Mouse (Mus musculus) cortical plate, adult 2 months (tissue): ENCODE measurements around the gene Rreb1. TPM values are rescaled to one million over a fixed set of nuclear protein-coding genes. Genes with fewer than 3 reads are reported as not detected.
A peak's percentile ranks its signal among the peaks of the same experiment; 100 is the strongest.

Experiments
- H3K27ac ChIP-seq: fragments of 200-500 bp; 2 replicates; pipeline ENCODE4 v1.5.1; 2012; ENCODE audit warnings: low read length, control low read depth, inconsistent platforms; ENCODE audit not compliant: insufficient read depth
- H3K4me1 ChIP-seq: fragments of 200-500 bp; 2 replicates; pipeline ENCODE4 v1.6.1; 2011; ENCODE audit warnings: low read length; ENCODE audit not compliant: control insufficient read depth, insufficient read depth
- H3K4me3 ChIP-seq: fragments of 200-500 bp; 2 replicates; pipeline ENCODE4 v1.5.1; 2011; ENCODE audit warnings: mild to moderate bottlenecking, low read length, control low read depth; ENCODE audit not compliant: insufficient read depth
- CTCF ChIP-seq: fragments of 200-500 bp; IDR thresholded peaks from 2 replicates; pipeline ENCODE4 v1.5.1; 2011; ENCODE audit warnings: mild to moderate bottlenecking, control low read depth, low read length; ENCODE audit not compliant: insufficient read depth; ENCODE audit errors: extremely low read depth
- POLR2A ChIP-seq: fragments of 200-500 bp; IDR thresholded peaks from 2 replicates; pipeline ENCODE4 v1.6.1; 2011; ENCODE audit warnings: mild to moderate bottlenecking, low read length, control low read depth; ENCODE audit not compliant: insufficient read depth; ENCODE audit errors: extremely low read depth
- polyA plus RNA-seq: library from polyadenylated mRNA; depleted of rRNA; stranded (reverse); fragments of >200 nt; gene quantifications from 2 replicates; pipeline ENCODE4 v1.2.3, GENCODE M21; 2012

Gene Rreb1
- polyA plus RNA-seq, 1 experiment: 32.0 TPM

- H3K4me1 ChIP-seq: no peaks in the 10 kb centered on the region
- H3K27ac ChIP-seq: no peak overlapping the region
- TF ChIP-seq POLR2A (no peak), CTCF (no peak)
- peak overlapping the region; percentile 39 for H3K4me3 ChIP-seq
Measured at GRCm38 (mm10) chr13:37778594-37779231, 513 bp downstream of the Rreb1 start.

- H3K4me1 ChIP-seq: no peaks in the 10 kb centered on the region
- H3K4me3 ChIP-seq: peak overlapping the region; percentile 39; the same call in 1 of the 2 replicates
- H3K27ac ChIP-seq: no peak overlapping the region
- TF ChIP-seq POLR2A: no peak
- TF ChIP-seq CTCF: no peak
Measured at GRCm38 (mm10) chr13:37779251-37779667, 1.1 kb downstream of the Rreb1 start.

DNA sequence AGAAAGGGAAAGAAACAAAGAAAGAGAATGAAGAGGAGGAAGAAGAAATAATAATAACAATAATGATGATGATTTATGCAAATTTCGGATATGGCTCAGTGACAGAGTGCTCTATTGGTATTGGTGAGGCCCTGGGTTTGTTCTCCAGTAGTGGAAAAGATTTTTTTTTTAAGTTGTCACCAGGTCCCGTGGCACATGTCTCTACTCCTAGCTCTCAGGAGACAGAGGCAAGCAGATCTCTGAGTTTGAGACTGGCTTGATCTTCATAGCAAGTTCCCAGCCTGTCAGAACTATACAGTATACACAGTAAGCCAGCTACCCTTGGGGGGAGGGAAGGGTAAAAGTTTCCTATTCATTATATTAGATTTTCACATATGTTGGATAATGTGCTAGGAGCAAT, 3.4 kb downstream of the Rreb1 start:
- Histone ChIP-seq H3K27ac (no peak overlapping the region), H3K4me1 (no peaks in the 10 kb centered on the region), H3K4me3 (no peak overlapping the region)
- TF ChIP-seq POLR2A (no peak), CTCF (no peak)

DNA sequence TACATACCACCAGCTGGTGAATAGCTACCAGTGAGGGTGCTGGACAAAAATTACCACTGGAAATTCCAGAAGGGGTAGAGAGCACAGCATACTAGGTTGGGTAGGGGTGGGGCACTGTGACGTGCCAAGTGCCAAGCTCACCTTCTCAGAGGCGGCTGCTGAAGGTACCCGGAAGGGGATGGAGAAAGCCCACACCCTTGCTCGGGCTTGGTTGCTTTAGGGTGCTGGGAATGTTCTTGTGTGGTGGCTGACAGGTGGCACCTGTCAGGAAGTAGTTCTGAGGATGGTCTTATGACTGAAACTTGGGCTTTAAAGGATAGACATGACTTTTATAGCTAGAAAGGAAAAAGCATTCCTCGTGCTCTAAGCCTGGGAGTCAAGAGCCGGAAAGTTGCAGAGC, 3.9 kb downstream of the Rreb1 start:
- TF ChIP-seq CTCF (no peak), POLR2A (no peak)
- H3K4me1 ChIP-seq: no peaks in the 10 kb centered on the region

GRCm38 (mm10) chr13:37783676-37784075, 5.5 kb downstream of the Rreb1 start:
- Histone ChIP-seq H3K4me1 (no peaks in the 10 kb centered on the region), H3K27ac (no peak overlapping the region), H3K4me3 (no peak overlapping the region)
- no peak for TF ChIP-seq POLR2A
- no peak for TF ChIP-seq CTCF

More for the DNA sequence above, 3.9 kb downstream of the Rreb1 start:
- no peak overlapping the region for H3K4me3 ChIP-seq
- H3K27ac ChIP-seq: no peak overlapping the region

DNA sequence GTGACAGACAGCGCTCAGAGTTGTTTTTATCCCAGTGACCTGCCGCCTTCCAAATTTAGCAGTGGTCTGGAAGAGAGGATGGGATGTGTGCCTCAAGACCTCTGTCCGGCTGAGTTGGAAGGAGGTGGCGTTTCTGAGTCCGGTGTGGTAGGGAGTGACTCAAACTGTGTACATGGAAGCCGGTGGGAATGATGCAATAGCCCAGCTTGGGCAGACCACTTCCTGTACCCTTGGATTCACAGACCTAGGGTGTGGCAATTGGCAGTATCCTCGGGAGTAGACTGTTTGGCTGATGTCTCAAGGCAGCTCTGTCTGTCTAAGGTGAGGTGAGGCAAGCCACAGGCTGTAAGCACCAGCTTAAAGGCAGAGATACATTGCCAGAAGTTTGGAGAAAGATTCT, 6.0 kb downstream of the Rreb1 start:
- H3K27ac ChIP-seq: no peak overlapping the region
- no peaks in the 10 kb centered on the region for H3K4me1 ChIP-seq
- no peak for TF ChIP-seq POLR2A
- TF ChIP-seq CTCF: no peak
- H3K4me3 ChIP-seq: no peak overlapping the region

DNA sequence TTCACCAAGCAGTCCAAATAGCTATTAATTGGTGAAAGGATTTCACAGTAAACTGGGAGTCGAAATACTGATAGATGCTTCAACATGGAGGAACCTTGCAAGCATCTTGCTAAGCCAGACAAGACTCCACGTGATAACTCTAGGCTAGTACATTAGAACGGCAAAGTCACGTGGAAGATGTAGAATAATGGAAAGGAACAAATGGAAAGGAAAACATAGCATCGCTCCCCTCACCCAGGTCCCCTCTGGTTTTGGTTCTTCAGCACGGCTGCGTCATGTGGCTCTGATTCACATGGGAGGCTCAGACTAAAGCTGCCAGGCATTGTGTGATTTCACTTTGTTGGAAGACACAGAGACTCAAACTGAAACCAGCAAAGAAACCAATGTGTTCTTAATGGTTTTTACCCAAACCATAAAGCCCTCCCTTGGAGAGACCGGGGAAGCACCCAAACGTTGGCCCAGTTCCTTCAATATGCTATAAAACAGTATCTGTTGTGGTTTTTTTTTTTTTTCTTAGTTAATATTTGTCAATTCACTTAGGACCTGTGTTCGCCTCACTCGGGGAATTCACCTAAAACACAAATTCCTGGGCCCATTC, 14.6 kb downstream of the Rreb1 start:
- TF ChIP-seq POLR2A (no peak), CTCF (no peak)
- Histone ChIP-seq H3K4me1 (no peaks in the 10 kb centered on the region), H3K27ac (no peak overlapping the region), H3K4me3 (no peak overlapping the region)

DNA sequence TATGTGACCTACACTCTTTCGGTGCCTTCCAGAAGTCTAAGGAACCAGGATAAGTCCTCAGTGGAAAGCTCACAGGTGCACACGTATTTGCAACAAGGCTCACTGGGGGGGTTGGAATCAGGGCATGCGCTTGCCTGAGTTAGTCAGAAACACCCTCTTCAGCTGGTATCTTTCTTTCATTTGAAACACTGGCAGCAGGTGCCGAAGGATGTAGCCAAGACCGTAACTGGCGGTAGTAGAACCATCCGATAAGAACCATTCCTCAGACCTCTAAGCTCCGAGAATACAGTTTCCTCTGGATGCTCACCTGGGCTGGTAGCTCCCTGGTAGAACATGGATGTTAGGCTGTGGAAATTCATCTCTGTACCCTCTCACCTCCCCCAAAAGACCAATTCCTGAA, 20.6 kb downstream of the Rreb1 start:
- Histone ChIP-seq H3K4me3 (no peak overlapping the region), H3K27ac (no peak overlapping the region), H3K4me1 (no peaks in the 10 kb centered on the region)
- TF ChIP-seq POLR2A (no peak), CTCF (no peak)

- H3K27ac ChIP-seq: no peak overlapping the region
- no peak for TF ChIP-seq POLR2A
- TF ChIP-seq CTCF: no peak
- no peaks in the 10 kb centered on the region for H3K4me1 ChIP-seq
- no peak overlapping the region for H3K4me3 ChIP-seq
Measured at GRCm38 (mm10) chr13:37799413-37799812, 21.2 kb downstream of the Rreb1 start.
